In the genomic region with DNA sequence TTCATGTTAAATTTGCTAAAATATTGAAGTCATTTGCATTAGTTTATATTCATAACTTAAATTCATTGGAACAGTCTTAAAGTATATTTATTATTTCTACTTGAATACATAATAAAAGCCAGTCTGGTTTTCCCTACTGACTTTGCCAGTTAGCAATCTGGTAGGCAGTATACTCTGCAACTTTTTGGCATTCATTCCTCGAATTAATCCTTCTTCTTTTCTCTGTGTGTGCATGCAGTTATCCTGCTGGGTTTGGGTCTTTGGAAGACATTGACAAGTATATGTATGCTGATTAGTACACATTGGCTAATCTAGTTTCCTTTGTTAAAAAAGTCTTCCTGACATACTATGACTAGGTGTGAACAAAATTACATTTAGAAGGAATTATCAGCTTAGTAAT, we compare ENCODE assay signal across 25 mouse cellular contexts.
"Had no signal": no experiment of that assay in that cellular context is flagged by ENCODE, and none has a peak within 500 bp of the region (broad histone marks: within the 10 kb centered on the region; RNA-seq: fewer than 3 reads in every experiment).

No protein-coding gene starts in this region.

- H3K9me3 ChIP-seq: heart, embryonic 12.5 days; hindbrain, embryonic 10.5 days; hindbrain, embryonic 12.5 days; intestine, embryonic 15.5 days; limb, embryonic 10.5 days; limb, embryonic 12.5 days; liver, embryonic 12.5 days had no signal

- H3K4me1 ChIP-seq: heart, embryonic 12.5 days; hindbrain, embryonic 10.5 days; hindbrain, embryonic 12.5 days; intestine, embryonic 15.5 days; limb, embryonic 10.5 days; limb, embryonic 12.5 days; liver, embryonic 12.5 days had no signal

- H3K36me3 ChIP-seq: heart, embryonic 12.5 days; hindbrain, embryonic 10.5 days; hindbrain, embryonic 12.5 days; intestine, embryonic 15.5 days; limb, embryonic 10.5 days; limb, embryonic 12.5 days; liver, embryonic 12.5 days had no signal

- ATAC-seq: hindbrain, embryonic 16.5 days; inflammation-experienced regulatory T-cells, adult 6 months; intestine, embryonic 15.5 days; intestine, postnatal 0 days; liver, embryonic 12.5 days had no signal

- H3K27me3 ChIP-seq: heart, embryonic 12.5 days; hindbrain, embryonic 12.5 days; intestine, embryonic 15.5 days; limb, embryonic 12.5 days; liver, embryonic 12.5 days had no signal

- H3K9ac ChIP-seq: heart, embryonic 12.5 days; hindbrain, embryonic 12.5 days; hindbrain, embryonic 14.5 days; intestine, embryonic 15.5 days; limb, embryonic 12.5 days; liver, embryonic 12.5 days; liver, embryonic 14.5 days had no signal

- H3K27ac ChIP-seq: gastrocnemius, adult 2 months; heart, adult 2 months; hindbrain, embryonic 10.5 days; hindbrain, embryonic 12.5 days; hindbrain, embryonic 14.5 days; intestine, embryonic 15.5 days; layer of hippocampus, adult 2 months; left cerebral cortex, adult 2 months; limb, embryonic 10.5 days; limb, embryonic 12.5 days; liver, embryonic 12.5 days; liver, embryonic 14.5 days had no signal

- H3K4me2 ChIP-seq: heart, embryonic 12.5 days; hindbrain, embryonic 12.5 days; hindbrain, embryonic 14.5 days; intestine, embryonic 15.5 days; limb, embryonic 12.5 days; liver, embryonic 12.5 days had no signal

- DNase-seq: gastrocnemius, adult 2 months; gastrocnemius, postnatal 10 days; gastrocnemius, postnatal 25 days; heart, adult 2 months; heart, postnatal 10 days; heart, postnatal 4 days; kidney, adult 18-20 months; kidney, adult 8-10 months; kidney, postnatal 10 days; kidney, postnatal 25 days; kidney, postnatal 4 days had no signal

- H3K4me3 ChIP-seq: gastrocnemius, adult 2 months; heart, adult 2 months; heart, embryonic 12.5 days; hindbrain, embryonic 10.5 days; hindbrain, embryonic 12.5 days; intestine, embryonic 15.5 days; layer of hippocampus, adult 2 months; left cerebral cortex, adult 2 months; limb, embryonic 10.5 days; limb, embryonic 12.5 days; liver, embryonic 12.5 days had no signal
